Mouse (Mus musculus): ENCODE data around the gene Gm6583. TPM values are rescaled to one million over a fixed set of nuclear protein-coding genes. Genes with fewer than 3 reads are reported as not detected.
"Not testable (repeated sequence)": the region's sequence is repeated elsewhere in the genome, so short reads cannot be mapped to it uniquely, and the experiment has no call there.

Gm6583 gene
- total RNA-seq, 2 experiments from 2014 or later = not detected

DNA sequence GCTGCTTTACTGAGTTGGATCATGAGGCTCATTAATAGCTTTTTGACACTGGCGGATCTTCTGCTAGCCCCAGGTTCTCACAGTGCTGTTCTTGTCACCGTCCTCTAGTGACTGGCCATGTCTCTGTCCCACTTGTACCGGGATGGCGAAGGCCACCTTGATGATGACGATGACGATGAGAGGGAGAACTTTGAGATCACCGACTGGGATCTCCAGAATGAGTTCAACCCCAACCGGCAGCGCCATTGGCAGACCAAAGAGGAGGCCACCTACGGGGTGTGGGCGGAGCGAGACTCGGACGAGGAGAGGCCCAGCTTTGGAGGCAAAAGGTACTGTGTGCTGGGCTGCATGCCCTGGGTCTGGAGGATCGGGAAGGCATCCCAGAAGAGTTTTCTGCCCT, 28.0 kb downstream of the Gm6583 start:
- DNase-seq (ENCODE audit: low spot score) = no peak
- intact Hi-C loops (cut with DNase I) = no loop called here

DNA sequence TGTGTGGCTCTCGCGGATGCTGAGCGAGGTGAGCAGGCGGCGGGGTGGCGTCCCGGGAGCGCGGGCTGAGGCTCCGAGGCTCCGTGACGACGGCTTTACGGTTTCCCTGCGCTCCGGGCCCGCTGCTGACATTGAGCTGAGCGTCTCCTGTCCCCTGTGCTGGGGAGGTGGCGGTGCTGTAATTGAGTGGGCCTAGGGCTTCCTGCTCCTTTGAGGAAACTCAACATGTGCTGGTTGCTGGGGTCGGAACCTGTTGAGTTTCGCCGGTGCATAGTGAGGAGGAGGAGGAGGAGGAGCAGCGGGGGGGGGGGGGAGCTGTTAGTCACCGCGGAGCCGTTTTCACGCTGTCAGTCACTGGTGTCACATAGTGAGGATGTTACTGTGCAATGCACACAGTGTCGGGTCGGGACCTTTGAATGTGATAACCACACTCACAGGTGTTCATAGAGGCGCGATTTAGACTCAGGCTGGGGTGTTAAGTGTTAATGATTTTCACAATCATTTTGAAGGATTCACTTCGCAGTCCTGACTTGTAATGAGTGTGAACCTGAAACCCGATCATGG, 29.3 kb downstream of the Gm6583 start:
- no peak for DNase-seq (ENCODE audit: low spot score)
- intact Hi-C loops (cut with DNase I) = loop anchor here (1.0 kb wide), 1 partner anchor 16 kb away; no protein-coding TSS in a partner anchor

DNA sequence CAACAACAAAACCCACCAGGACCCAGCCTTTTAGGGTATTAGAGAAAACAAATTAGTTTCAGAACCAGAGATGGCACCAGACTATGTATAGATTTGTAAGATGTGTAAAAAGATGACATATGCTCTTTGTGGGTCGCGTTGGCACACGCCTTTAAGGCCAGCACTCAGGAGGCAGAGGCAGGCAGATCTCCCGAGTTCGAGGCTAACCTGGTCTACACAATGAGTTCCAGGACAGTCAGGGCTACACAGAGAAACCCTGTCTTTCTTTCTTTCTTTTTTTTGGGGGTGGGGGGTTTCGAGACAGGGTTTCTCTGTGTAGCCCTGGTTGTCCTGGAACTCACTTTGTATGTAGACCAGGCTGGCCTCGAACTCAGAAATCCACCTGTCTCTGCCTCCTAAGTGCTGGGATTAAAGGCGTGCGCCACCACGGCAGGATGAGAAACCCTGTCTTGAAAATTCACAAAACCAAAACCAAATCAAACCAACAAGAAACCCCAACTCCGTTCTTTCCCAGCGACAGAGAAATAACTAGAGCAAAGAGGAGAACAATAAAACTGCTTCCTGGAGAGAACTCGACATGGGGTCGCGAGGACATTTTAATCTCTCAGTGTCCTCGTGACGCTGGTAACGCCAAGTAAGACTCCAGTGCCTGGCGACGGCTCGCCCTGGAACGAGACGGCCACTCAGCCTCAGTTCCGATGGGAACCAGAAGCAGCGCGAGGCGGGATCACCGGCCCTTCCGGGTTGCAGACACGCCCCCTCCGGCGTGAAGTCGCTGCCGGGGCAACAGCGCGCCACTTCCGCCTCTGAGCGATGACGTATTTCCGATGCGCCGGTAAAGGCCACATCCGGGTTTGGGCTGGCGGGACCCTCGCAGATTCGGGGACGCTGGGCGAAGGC, 30.0 kb downstream of the Gm6583 start, which contains the start of gene Tfip11:
Gene Tfip11 (plus strand): TSS at position 813 of the 900 bp plus-strand sequence.
- intact Hi-C loops (cut with DNase I) = loop anchor here (1.0 to 2.0 kb wide), 2 partner anchors 17 to 49 kb away; partner anchors contain the start of gene Tpst2
- peak; percentile 91 for DNase-seq (ENCODE audit: low spot score)

DNA sequence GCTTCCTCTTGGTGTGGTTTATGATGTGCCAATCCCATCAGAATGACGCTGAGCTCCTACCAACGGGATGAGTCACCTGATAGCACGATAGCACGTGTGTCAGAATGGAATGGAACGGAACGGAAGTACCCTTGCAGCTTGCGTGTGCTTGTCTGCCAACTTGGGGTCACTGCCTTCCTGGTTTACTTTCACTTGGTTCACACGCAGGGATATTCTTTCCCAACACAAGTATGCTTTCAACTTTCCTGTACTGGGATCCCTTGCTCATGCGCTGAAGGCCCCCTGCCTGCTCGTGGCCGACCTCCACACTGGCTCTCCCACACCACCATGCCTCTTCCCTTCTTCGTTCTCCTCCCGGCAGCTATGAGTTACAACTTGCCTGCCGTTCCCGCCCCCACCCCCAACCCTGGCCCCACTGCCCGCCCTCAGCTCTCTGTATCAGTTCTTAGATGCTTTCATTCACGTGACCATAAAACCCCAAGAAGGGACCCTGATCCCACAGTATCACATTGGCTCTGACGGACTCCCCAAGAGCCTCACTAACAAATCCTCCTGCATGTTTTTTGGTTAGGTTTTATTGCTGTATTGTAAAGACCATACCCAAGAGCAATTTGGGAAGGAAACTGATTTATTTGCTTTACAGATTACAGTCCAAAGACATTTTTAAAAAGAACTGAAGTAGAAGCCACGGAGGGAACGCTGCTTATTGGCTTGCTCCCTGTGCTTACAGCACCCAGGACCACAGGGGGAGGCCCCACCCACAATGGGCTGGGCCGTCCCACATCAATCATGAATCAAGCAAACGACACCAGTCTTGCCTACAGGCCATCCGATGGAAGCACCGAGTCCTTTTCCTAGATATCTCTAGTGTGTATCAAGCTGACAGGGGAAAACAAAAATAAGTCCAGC, 30.9 kb downstream of the Gm6583 start:
- intact Hi-C loops (cut with DNase I) = loop anchor here (2.0 kb wide), 1 partner anchor 48 kb away; the partner anchor contains the start of gene Tpst2
- DNase-seq (ENCODE audit: low spot score) = no peak

DNA sequence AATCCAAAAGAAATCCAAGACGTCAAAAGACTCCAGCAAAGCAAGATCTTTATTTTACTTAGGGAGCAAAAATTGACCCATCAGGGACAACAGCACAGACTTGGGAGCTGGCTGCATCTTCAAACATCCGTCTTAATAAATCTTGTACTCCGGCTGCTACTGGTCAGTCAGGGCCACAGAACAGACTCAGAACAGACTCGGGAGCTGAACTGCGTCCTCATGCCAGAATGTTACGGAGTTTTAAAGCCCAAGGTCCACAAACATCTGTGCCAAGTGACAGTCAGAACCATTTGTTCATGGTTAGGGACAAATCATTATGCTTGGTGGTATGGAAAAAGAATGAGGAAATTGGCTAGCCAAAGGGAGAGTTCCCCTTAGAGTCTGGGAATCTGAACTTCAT, 32.6 kb downstream of the Gm6583 start:
- intact Hi-C loops (cut with DNase I) = no loop called here
- no peak for DNase-seq (ENCODE audit: low spot score)

DNA sequence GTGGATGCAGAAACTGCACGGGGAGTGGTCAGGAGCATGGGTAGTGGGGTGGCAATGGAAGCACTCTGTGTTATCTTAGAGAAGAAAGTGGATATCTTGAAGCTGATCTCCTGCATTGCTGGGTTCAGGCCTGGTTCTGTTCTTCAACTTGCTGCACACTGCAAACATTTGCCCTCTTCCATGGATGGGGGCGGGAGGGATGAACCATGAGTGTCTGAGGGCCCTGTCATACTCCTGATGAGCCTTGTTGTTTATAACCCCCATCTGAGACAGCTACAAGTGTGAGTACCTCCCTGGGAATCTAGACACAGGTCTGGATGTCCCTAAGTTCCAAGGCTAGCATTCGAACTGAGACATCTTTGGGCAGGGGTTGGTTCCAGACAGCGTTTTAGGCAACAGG, 34.5 kb downstream of the Gm6583 start:
- DNase-seq (ENCODE audit: low spot score) = no peak
- intact Hi-C loops (cut with DNase I) = no loop called here

DNA sequence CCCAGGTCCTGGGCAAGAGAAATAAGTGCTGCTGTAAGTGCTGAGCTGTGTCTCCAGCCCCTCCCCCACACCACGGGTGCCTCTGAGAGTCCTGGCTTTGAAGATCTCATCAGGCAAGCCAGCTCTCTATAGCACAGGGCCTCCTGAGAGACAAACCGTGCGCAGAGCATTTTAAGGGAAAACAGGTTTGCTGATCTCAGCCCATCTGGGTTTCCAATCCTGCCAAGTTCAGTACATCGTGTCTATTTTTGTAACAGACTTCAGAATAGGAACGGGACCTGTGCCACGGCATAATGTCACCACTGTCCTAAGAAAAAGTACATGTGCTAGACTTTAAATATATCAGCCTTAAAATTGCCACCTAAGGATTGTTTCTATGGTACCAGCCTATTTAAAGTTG, 34.9 kb downstream of the Gm6583 start:
- intact Hi-C loops (cut with DNase I) = no loop called here
- no peak for DNase-seq (ENCODE audit: low spot score)

DNA sequence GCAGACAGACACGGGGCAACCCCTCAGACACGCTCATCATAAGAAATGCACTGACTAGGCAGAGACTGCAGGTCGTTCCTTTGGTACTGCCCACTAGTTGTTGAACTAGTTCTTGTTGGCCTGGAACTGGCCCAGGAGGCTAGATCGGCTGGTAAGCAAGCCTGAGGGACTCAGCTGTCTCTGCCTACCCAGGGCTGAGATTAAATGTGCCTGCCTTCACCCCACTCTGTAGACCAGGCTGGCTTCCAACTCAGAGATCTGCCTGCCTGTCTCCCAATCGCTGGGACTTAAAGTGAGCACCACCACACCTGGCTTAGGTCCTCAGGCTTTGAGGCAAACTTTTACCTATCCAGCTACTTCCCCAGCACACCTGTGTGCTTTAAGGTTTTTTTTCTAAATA, 35.5 kb downstream of the Gm6583 start:
- no peak for DNase-seq (ENCODE audit: low spot score)
- intact Hi-C loops (cut with DNase I) = no loop called here

DNA sequence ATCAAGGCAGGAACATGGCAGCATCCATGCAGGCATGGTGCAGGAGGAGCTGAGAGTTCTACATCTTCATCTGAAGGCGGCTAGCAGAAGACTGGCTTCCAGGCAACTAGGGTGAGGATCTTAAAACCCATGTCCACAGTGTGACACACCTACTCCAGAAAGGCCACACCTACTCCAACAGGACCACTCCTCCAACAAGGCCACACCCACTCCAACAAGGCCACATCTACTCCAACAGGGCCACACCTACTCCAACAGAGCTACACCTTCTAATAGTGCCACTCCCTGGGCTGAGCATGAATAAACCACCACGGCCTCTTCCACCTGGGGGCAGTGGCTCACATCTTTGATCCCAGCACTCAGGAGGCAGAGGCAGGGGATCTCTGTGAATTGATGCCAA, 36.5 kb downstream of the Gm6583 start:
- intact Hi-C loops (cut with DNase I); DNase-seq (ENCODE audit: low spot score): not testable (repeated sequence)

DNA sequence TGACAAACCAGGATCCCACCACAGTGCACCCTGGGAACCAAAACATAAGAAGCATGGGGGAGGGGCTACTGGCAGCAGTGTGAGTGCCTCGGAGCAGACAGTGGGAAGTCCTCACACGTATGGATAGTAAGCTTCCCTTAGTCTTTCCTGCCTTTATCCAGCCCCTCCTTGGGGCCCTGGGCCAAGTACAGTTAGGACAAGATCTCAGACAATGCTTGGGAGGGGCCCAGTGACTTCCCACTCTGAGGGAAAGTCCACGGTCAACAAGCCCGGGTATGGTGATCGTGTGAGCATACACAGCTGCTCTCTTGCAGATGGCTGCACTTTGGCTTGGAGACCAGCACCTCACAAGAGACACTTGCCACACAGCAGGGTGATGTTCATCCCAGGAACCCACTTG, 38.5 kb downstream of the Gm6583 start:
- intact Hi-C loops (cut with DNase I) = loop anchor here (2.0 kb wide), 1 partner anchor 17 kb away; no protein-coding TSS in a partner anchor
- DNase-seq (ENCODE audit: low spot score) = peak; percentile 46

DNA sequence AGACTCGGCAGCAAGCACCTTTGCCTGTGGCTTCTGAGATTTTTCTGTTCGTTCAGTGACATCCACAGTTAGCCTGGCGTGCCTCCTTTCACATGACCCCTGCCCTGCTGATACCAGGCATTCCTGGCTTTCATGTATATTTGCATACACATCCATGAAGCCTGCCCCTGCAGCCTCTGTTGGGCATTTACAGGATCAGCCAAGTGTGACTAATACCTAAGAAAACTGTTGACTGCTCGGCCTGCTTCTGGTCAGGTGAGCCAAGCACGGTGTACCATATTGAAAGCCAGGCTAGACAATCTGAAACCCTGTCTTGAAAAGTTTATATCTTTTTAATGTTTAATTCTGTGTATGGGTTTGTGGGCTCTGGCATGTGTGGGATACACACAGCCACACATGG, 39.4 kb downstream of the Gm6583 start:
- no peak for DNase-seq (ENCODE audit: low spot score)
- intact Hi-C loops (cut with DNase I) = loop anchor here (2.0 kb wide), 1 partner anchor 16 kb away; no protein-coding TSS in a partner anchor

DNA sequence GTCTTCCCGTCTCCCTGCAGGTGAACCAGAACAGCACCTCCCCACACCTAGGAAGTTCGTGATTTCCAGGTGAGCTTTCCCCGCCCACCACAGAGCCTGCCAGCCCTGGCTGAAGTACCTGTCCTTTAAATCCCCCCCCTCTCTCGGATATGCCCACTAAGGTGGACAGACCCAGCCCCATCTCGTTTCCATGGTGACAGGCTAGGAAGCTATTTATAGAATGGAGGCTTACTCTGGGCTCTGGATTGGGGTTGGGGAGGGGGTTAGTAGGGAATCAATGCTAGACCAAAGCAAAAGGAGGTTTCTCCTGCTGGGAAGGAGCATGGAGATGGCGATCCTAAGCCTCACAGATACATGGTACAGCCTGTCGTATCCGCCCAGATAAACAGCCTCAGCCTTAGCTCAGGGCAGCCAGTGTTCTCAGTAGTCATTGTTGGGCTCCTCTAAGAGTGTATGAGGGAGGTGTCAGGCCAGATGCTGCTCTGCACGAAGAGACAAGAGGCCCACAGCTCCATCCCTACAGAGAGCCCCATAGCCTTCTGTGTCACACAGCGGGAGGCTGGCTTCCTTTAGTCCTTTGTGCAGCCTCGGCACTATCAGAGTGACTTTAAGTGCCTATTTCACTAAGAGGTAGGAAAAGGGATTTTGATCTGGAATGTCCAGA, 42.5 kb downstream of the Gm6583 start:
- intact Hi-C loops (cut with DNase I) = no loop called here

DNA sequence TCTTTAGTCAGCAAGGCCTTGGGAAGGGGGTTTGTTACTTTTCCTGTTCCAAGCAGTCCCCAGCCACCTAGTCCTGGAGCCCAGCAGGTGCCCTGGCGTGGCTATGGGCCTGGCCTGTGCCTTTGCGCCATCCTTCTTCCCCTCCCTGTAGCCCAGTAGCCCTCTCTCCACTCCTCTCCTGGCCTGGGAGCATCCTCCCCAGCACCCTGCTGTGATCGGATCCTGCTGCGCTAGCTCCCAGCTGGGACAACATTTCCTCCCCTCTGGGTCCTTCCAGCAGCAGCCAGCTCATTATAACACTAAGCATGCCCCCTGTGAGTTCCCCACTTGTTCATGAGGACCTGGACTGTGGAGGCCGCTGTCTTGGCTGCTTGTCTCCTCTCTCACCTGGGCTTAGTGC, 50.0 kb downstream of the Gm6583 start:
- intact Hi-C loops (cut with DNase I) = no loop called here
- no peak for DNase-seq (ENCODE audit: low spot score)

More for the DNA sequence above, 42.5 kb downstream of the Gm6583 start:
- DNase-seq (ENCODE audit: low spot score) = no peak

Other genes starting within 250 kb of the Gm6583 start
- 10 to 100 TPM in 1 of 2 experiments, 1 to 10 TPM in 1; 8.9 to 10.3 TPM for gene Cryba4, start 103.5 kb downstream of the Gm6583 start, total RNA-seq (2021)
- gene Crybb1, start 100.2 kb downstream of the Gm6583 start, total RNA-seq (2021) = 1 to 10 TPM; 2.5 to 2.9 TPM
- gene Tpst2, start 79.3 kb downstream of the Gm6583 start, total RNA-seq (2021) = 10 to 100 TPM; 38.7 to 42.3 TPM
- 10 to 100 TPM; 16.3 to 17.9 TPM for gene Tfip11, start 29.7 kb downstream of the Gm6583 start, total RNA-seq (2021)
- 1 to 10 TPM; 7.5 to 8.1 TPM for gene Srrd, start 13.0 kb downstream of the Gm6583 start, total RNA-seq (2021)
- 10 to 100 TPM; 10.2 to 12.1 TPM for gene Hps4, start 12.9 kb downstream of the Gm6583 start, total RNA-seq (2021)
- under 1 TPM; 0.65 to 0.70 TPM for gene Asphd2, start 38.8 kb upstream of the Gm6583 start, total RNA-seq (2021)
- not detected for gene Gm6588, start 93.4 kb upstream of the Gm6583 start, total RNA-seq (2021)
- gene Sez6l, start 221.2 kb upstream of the Gm6583 start, total RNA-seq (2021) = under 1 TPM; 0.16 to 0.20 TPM